Mouse (Mus musculus): ENCODE data around the gene Ssxb10. TPM values are rescaled to one million over a fixed set of nuclear protein-coding genes. Genes with fewer than 3 reads are reported as not detected.
"Not testable (repeated sequence)": the region's sequence is repeated elsewhere in the genome, so short reads cannot be mapped to it uniquely, and the experiment has no call there.

Gene Ssxb10
- polyA plus RNA-seq (2015; fragmentation: Nextera tagmentation; extraction: Ambion mirVana), result not detected in 2 replicates

- DNase-seq (no peak), ATAC-seq (no peak)
- Histone ChIP-seq H3K4me3 (ENCODE audit: low read depth, low read length) (no peak within 1 kb of the TSS), H3K9me3 (ENCODE audit: low read length) (no peaks in the 10 kb centered on the region), H3K27ac (ENCODE audit: low read depth) (no peak within 1 kb of the TSS), H3K27me3 (ENCODE audit: insufficient read depth, low read length) (no peaks in the 10 kb centered on the region), H3K9ac (replicated peaks) (no peak within 1 kb of the TSS), H3K4me1 (ENCODE audit: insufficient read depth) (no peaks in the 10 kb centered on the region), H3K36me3 (replicated peaks; ENCODE audit: insufficient read depth, low read length) (no peaks in the 10 kb centered on the region), H3K4me2 (ENCODE audit: low read depth, low read length) (no peak within 1 kb of the TSS)
- TF ChIP-seq EP300 (IDR thresholded peaks at IDR 0.05; ENCODE audit: low read depth) (no peak), CTCF (IDR thresholded peaks at IDR 0.05; ENCODE audit: low read depth) (no peak)
- WGBS (ENCODE audit: insufficient replicate concordance), result 56% methylated on average over 2 of the region's 2 CpGs
Measured at GRCm38 (mm10) chrX:8327124-8327523, at the start of gene Ssxb10. TSS of gene Ssxb10 (plus strand) at chrX:8327424.

DNA sequence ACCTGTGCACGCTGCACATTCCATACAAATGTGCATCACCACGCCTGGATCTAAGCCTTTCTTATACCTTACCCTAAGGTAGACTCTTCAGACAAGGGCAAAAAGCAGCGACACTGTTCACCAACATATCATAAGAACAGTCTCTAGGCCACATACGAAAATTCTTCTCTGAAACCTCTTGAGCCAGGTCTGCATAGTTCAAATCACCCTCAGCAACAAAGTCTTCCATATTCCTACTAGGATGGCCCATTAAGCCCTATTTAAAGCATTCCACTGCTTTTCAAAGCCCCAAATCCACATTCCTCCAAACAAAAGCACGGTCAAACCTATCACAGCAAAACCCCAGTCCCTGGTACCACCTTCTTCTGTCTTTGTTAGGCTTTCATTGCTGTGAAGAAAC, 38.6 kb upstream of the Ssxb10 start:
- H3K9me3 ChIP-seq (ENCODE audit: low read length), result no peaks in the 10 kb centered on the region
- no peaks in the 10 kb centered on the region for H3K36me3 ChIP-seq (replicated peaks; ENCODE audit: insufficient read depth, low read length)
- 71% methylated on average over 5 of the region's 5 CpGs for WGBS (ENCODE audit: insufficient replicate concordance)
- H3K27ac ChIP-seq (ENCODE audit: low read depth), result no peak overlapping the region
- no peak overlapping the region for H3K9ac ChIP-seq (replicated peaks)
- DNase-seq (no peak), ATAC-seq (no peak)
- no peaks in the 10 kb centered on the region for H3K4me1 ChIP-seq (ENCODE audit: insufficient read depth)
- H3K27me3 ChIP-seq (ENCODE audit: insufficient read depth, low read length), result no peaks in the 10 kb centered on the region
- no peak overlapping the region for H3K4me3 ChIP-seq (ENCODE audit: low read depth, low read length)
- no peak overlapping the region for H3K4me2 ChIP-seq (ENCODE audit: low read depth, low read length)
- TF ChIP-seq EP300 (IDR thresholded peaks at IDR 0.05; ENCODE audit: low read depth), result no peak
- TF ChIP-seq CTCF (IDR thresholded peaks at IDR 0.05; ENCODE audit: low read depth), result no peak

GRCm38 (mm10) chrX:8309302-8309701, 17.9 kb upstream of the Ssxb10 start:
- H3K9ac ChIP-seq (replicated peaks), result no peak overlapping the region
- DNase-seq (no peak), ATAC-seq (no peak)
- no peaks in the 10 kb centered on the region for H3K36me3 ChIP-seq (replicated peaks; ENCODE audit: insufficient read depth, low read length)
- H3K4me1 ChIP-seq (ENCODE audit: insufficient read depth), result no peaks in the 10 kb centered on the region
- H3K4me2 ChIP-seq (ENCODE audit: low read depth, low read length), result no peak overlapping the region
- no peaks in the 10 kb centered on the region for H3K27me3 ChIP-seq (ENCODE audit: insufficient read depth, low read length)
- 72% methylated on average over 1 of the region's 1 CpGs for WGBS (ENCODE audit: insufficient replicate concordance)
- no peak overlapping the region for H3K27ac ChIP-seq (ENCODE audit: low read depth)
- no peak overlapping the region for H3K4me3 ChIP-seq (ENCODE audit: low read depth, low read length)
- H3K9me3 ChIP-seq (ENCODE audit: low read length), result no peaks in the 10 kb centered on the region
- TF ChIP-seq EP300 (IDR thresholded peaks at IDR 0.05; ENCODE audit: low read depth) (no peak), CTCF (IDR thresholded peaks at IDR 0.05; ENCODE audit: low read depth) (no peak)

DNA sequence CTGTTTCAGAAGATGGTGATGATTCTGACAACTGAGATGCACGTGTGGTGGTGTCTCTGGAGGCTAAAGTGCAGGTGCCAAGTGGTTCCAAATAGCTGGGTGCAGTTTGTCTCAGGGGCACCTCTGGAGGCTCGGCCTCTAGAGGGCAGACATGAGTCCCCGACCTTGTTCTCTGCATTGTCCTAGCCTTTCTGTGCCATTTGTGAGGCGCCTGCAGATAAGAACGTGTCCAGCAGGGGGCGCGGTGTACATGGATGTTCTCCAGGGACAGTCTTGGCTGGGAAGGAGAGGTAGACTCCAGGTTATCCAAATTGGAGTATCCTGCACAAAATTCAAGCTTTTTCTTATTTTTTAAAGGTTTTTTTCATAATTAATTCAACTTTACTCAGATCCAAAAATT, 12.3 kb upstream of the Ssxb10 start:
- ATAC-seq; H3K27ac ChIP-seq (ENCODE audit: low read depth): not testable (repeated sequence)
- peak; percentile 70 for TF ChIP-seq CTCF (IDR thresholded peaks at IDR 0.05; ENCODE audit: low read depth)

DNA sequence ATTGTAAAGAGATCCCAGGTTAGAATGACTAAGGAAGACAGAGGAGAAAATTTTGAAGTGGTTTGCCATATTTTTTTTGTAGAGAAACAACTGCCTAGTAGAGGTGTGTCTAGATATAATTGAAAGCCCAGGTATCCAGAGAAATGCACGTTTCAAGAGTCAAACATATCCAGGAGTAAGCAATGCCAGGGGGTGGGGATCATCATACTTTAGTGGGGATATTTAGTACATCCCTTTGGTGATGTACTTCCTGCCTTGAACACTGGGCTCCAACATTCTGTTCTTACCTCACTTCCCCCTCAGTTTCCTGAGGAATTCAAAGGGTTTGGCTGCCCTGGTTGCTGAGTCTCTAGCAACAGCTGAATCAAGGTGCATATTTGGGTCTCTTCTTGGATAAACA, 39.5 kb downstream of the Ssxb10 start, which contains the start of gene Ssxb9:
Ssxb9 (plus strand) TSS at position 301 of the 400 bp plus-strand sequence.
- not testable (repeated sequence) for H3K27ac ChIP-seq (ENCODE audit: low read depth); H3K4me1 ChIP-seq (ENCODE audit: insufficient read depth); H3K4me2 ChIP-seq (ENCODE audit: low read depth, low read length); ATAC-seq; H3K27me3 ChIP-seq (ENCODE audit: insufficient read depth, low read length); H3K36me3 ChIP-seq (replicated peaks; ENCODE audit: insufficient read depth, low read length); H3K9ac ChIP-seq (replicated peaks); H3K4me3 ChIP-seq (ENCODE audit: low read depth, low read length); H3K9me3 ChIP-seq (ENCODE audit: low read length); DNase-seq
- WGBS (ENCODE audit: insufficient replicate concordance), result 22% methylated on average over 1 of the region's 1 CpGs

More for the DNA sequence above, 12.3 kb upstream of the Ssxb10 start:
- H3K4me1 ChIP-seq (ENCODE audit: insufficient read depth); H3K36me3 ChIP-seq (replicated peaks; ENCODE audit: insufficient read depth, low read length); H3K9ac ChIP-seq (replicated peaks); H3K27me3 ChIP-seq (ENCODE audit: insufficient read depth, low read length); H3K4me3 ChIP-seq (ENCODE audit: low read depth, low read length); H3K4me2 ChIP-seq (ENCODE audit: low read depth, low read length); H3K9me3 ChIP-seq (ENCODE audit: low read length): not testable (repeated sequence)
- peak; percentile 72 for DNase-seq
- 5% methylated on average over 7 of the region's 7 CpGs for WGBS (ENCODE audit: insufficient replicate concordance)

Other genes with a start within 250 kb of the Ssxb10 start
- gene Was, start 236.9 kb upstream of the Ssxb10 start, polyA plus RNA-seq (2015; fragmentation: Nextera tagmentation; extraction: Ambion mirVana), result 2.4 and 2.9 TPM in 2 replicates
- 4.6 and 5.6 TPM in 2 replicates for gene Wdr13, start 194.5 kb upstream of the Ssxb10 start, polyA plus RNA-seq (2015; fragmentation: Nextera tagmentation; extraction: Ambion mirVana)
- gene Rbm3, start 181.5 kb upstream of the Ssxb10 start, polyA plus RNA-seq (2015; fragmentation: Nextera tagmentation; extraction: Ambion mirVana), result 413 and 415 TPM in 2 replicates
- 2.1 and 2.2 TPM in 2 replicates for gene Tbc1d25, start 151.2 kb upstream of the Ssxb10 start, polyA plus RNA-seq (2015; fragmentation: Nextera tagmentation; extraction: Ambion mirVana)
- gene Ebp, start 133.9 kb upstream of the Ssxb10 start, polyA plus RNA-seq (2015; fragmentation: Nextera tagmentation; extraction: Ambion mirVana), result 74.7 and 84.5 TPM in 2 replicates
- 1.5 and 1.9 TPM in 2 replicates for gene Porcn, start 120.9 kb upstream of the Ssxb10 start, polyA plus RNA-seq (2015; fragmentation: Nextera tagmentation; extraction: Ambion mirVana)
- gene Ftsj1, start 75.0 kb upstream of the Ssxb10 start, polyA plus RNA-seq (2015; fragmentation: Nextera tagmentation; extraction: Ambion mirVana), result 16.4 and 17.7 TPM in 2 replicates
- gene Slc38a5, start 56.3 kb upstream of the Ssxb10 start, polyA plus RNA-seq (2015; fragmentation: Nextera tagmentation; extraction: Ambion mirVana), result 32.0 and 35.9 TPM in 2 replicates
- not detected in 2 replicates for gene Ssxb9, start 39.6 kb downstream of the Ssxb10 start, polyA plus RNA-seq (2015; fragmentation: Nextera tagmentation; extraction: Ambion mirVana)
- not detected in 2 replicates for gene Ssxb1, start 85.9 kb downstream of the Ssxb10 start, polyA plus RNA-seq (2015; fragmentation: Nextera tagmentation; extraction: Ambion mirVana)
- not detected in 2 replicates for gene Ssxb2, start 134.3 kb downstream of the Ssxb10 start, polyA plus RNA-seq (2015; fragmentation: Nextera tagmentation; extraction: Ambion mirVana)
- not detected in 2 replicates for gene Gm14459, start 197.5 kb downstream of the Ssxb10 start, polyA plus RNA-seq (2015; fragmentation: Nextera tagmentation; extraction: Ambion mirVana)
- not detected in 2 replicates for gene Ssxb6, start 220.8 kb downstream of the Ssxb10 start, polyA plus RNA-seq (2015; fragmentation: Nextera tagmentation; extraction: Ambion mirVana)